Mouse (Mus musculus) lung, embryonic 14.5 days (tissue): ENCODE results near the gene Grin2b. TPM values are rescaled to one million over a fixed set of nuclear protein-coding genes. Genes with fewer than 3 reads are reported as not detected.

Experiments used
- ATAC-seq: fragments of 200-750 bp; cut with Nextera tagmentation; 2 replicates; pipeline ENCODE4 v1.8.0; 2017; ENCODE audit warnings: mild to moderate bottlenecking, moderate TSS enrichment, moderate library complexity; ENCODE audit not compliant: insufficient read depth
- DNase-seq: peaks from one replicate; pipeline ENCODE4 v3.0.0-alpha.2; 2015
- H3K27ac ChIP-seq: fragments of 300-500 bp; sonication (generic); 2 replicates; pipeline ENCODE4 v1.5.1; 2014; ENCODE audit warnings: low read depth, mild to moderate bottlenecking, moderate library complexity
- H3K27me3 ChIP-seq: fragments of 300-500 bp; sonication (generic); 2 replicates; pipeline ENCODE4 v1.6.1; 2014; ENCODE audit warnings: low read length, control low read depth; ENCODE audit not compliant: insufficient read depth
- H3K36me3 ChIP-seq: fragments of 300-500 bp; sonication (generic); 2 replicates; pipeline ENCODE4 v1.6.1; 2014; ENCODE audit warnings: control low read depth; ENCODE audit not compliant: insufficient read depth
- H3K4me1 ChIP-seq: fragments of 300-500 bp; sonication (generic); 2 replicates; pipeline ENCODE4 v1.6.1; 2014; ENCODE audit warnings: antibody characterized with exemption, control low read depth; ENCODE audit not compliant: insufficient read depth
- H3K4me2 ChIP-seq: fragments of 300-500 bp; sonication (generic); 2 replicates; pipeline ENCODE4 v1.6.1; 2014; ENCODE audit warnings: mild to moderate bottlenecking
- H3K4me3 ChIP-seq: fragments of 300-500 bp; sonication (generic); 2 replicates; pipeline ENCODE4 v1.5.1; 2014; ENCODE audit warnings: low read depth, low read length
- H3K9ac ChIP-seq: fragments of 300-500 bp; sonication (generic); 2 replicates; pipeline ENCODE4 v1.6.1; 2014
- H3K9me3 ChIP-seq: fragments of 300-500 bp; sonication (generic); 2 replicates; pipeline ENCODE4 v1.6.1; 2016; ENCODE audit warnings: low read depth, low read length, control low read depth
- CTCF ChIP-seq: IDR thresholded peaks from 2 replicates; pipeline ENCODE4 v1.5.1; 2016; ENCODE audit warnings: antibody characterized with exemption, low read depth
- WGBS: fragments of 180-500 bp; shearing (Covaris S2); extraction: QIAGEN DNeasy Blood & Tissue Kit; methylation state at CpG from one replicate; pipeline ENCODE4 v1.1.7; 2014; 5-methylcytosine and 5-hydroxymethylcytosine counted together
- polyA plus RNA-seq: library from polyadenylated mRNA; unstranded; fragments of >200 nt; fragmentation: Nextera tagmentation; extraction: Ambion mirVana; gene quantifications from 2 replicates; pipeline ENCODE4 v1.2.1, GENCODE M21; 2014

Gene Grin2b
- polyA plus RNA-seq, 1 experiment from 2014 or later, result 0.82 TPM

- no peak for TF ChIP-seq CTCF
- DNase-seq, result no peak
- Histone ChIP-seq H3K27ac (no peak overlapping the region), H3K4me1 (no peaks in the 10 kb centered on the region), H3K27me3 (no peaks in the 10 kb centered on the region), H3K36me3 (no peaks in the 10 kb centered on the region), H3K9ac (no peak overlapping the region), H3K9me3 (no peaks in the 10 kb centered on the region), H3K4me2 (no peak overlapping the region), H3K4me3 (no peak overlapping the region)
- 92% methylated on average over 9 of the region's 9 CpGs for WGBS
- ATAC-seq, result no peak
Measured at GRCm38 (mm10) chr6:135805436-135805835, 367.9 kb downstream of the Grin2b start.

GRCm38 (mm10) chr6:135799949-135800348, 373.4 kb downstream of the Grin2b start:
- ATAC-seq, result no peak
- no peaks in the 10 kb centered on the region for H3K4me1 ChIP-seq
- 46% methylated on average over 8 of the region's 8 CpGs for WGBS
- no peak for DNase-seq
- H3K9me3 ChIP-seq, result no peaks in the 10 kb centered on the region
- no peak overlapping the region for H3K9ac ChIP-seq
- no peak for TF ChIP-seq CTCF
- no peaks in the 10 kb centered on the region for H3K27me3 ChIP-seq
- no peaks in the 10 kb centered on the region for H3K36me3 ChIP-seq
- no peak overlapping the region for H3K4me3 ChIP-seq
- no peak overlapping the region for H3K27ac ChIP-seq
- no peak overlapping the region for H3K4me2 ChIP-seq

- H3K4me3 ChIP-seq, result no peak overlapping the region
- no peaks in the 10 kb centered on the region for H3K4me1 ChIP-seq
- H3K27ac ChIP-seq, result no peak overlapping the region
- ATAC-seq, result no peak; the same call in 1 of the 2 replicates
- H3K4me2 ChIP-seq, result no peak overlapping the region
- H3K9me3 ChIP-seq, result no peaks in the 10 kb centered on the region
- TF ChIP-seq CTCF, result no peak
- 50% methylated on average over 13 of the region's 13 CpGs for WGBS
- DNase-seq, result peak; percentile 4
- H3K27me3 ChIP-seq, result no peaks in the 10 kb centered on the region
- no peak overlapping the region for H3K9ac ChIP-seq
- H3K36me3 ChIP-seq, result no peaks in the 10 kb centered on the region
Measured at GRCm38 (mm10) chr6:135798202-135798992, 374.9 kb downstream of the Grin2b start.

GRCm38 (mm10) chr6:135797371-135798033, 375.8 kb downstream of the Grin2b start:
- Histone ChIP-seq H3K36me3 (no peaks in the 10 kb centered on the region), H3K4me3 (no peak overlapping the region), H3K4me2 (no peak overlapping the region), H3K27ac (no peak overlapping the region), H3K4me1 (no peaks in the 10 kb centered on the region), H3K27me3 (no peaks in the 10 kb centered on the region), H3K9me3 (no peaks in the 10 kb centered on the region), H3K9ac (no peak overlapping the region)
- 75% methylated on average over 10 of the region's 10 CpGs for WGBS
- DNase-seq, result no peak
- TF ChIP-seq CTCF, result no peak
- ATAC-seq, result no peak

GRCm38 (mm10) chr6:135796911-135797310, 376.4 kb downstream of the Grin2b start:
- ATAC-seq (no peak), DNase-seq (no peak)
- no peak overlapping the region for H3K4me2 ChIP-seq
- no peak overlapping the region for H3K9ac ChIP-seq
- no peaks in the 10 kb centered on the region for H3K4me1 ChIP-seq
- no peaks in the 10 kb centered on the region for H3K27me3 ChIP-seq
- no peaks in the 10 kb centered on the region for H3K36me3 ChIP-seq
- no peak for TF ChIP-seq CTCF
- no peaks in the 10 kb centered on the region for H3K9me3 ChIP-seq
- no peak overlapping the region for H3K27ac ChIP-seq
- no peak overlapping the region for H3K4me3 ChIP-seq
- WGBS, result 85% methylated on average over 4 of the region's 4 CpGs

- no peaks in the 10 kb centered on the region for H3K4me1 ChIP-seq
- H3K4me3 ChIP-seq, result no peak overlapping the region
- WGBS, result 83% methylated on average over 4 of the region's 4 CpGs
Measured at GRCm38 (mm10) chr6:135791412-135791811, 381.9 kb downstream of the Grin2b start.

GRCm38 (mm10) chr6:135789603-135790170, 383.6 kb downstream of the Grin2b start:
- ATAC-seq (0 out of 2 replicates have a peak, but pooled peaks have one; percentile 28), DNase-seq (no peak)
- H3K9ac ChIP-seq, result no peak overlapping the region
- H3K36me3 ChIP-seq, result no peaks in the 10 kb centered on the region
- H3K27me3 ChIP-seq, result no peaks in the 10 kb centered on the region
- TF ChIP-seq CTCF, result no peak
- 68% methylated on average over 11 of the region's 11 CpGs for WGBS
- no peaks in the 10 kb centered on the region for H3K9me3 ChIP-seq
- no peak overlapping the region for H3K4me2 ChIP-seq
- no peaks in the 10 kb centered on the region for H3K4me1 ChIP-seq
- no peak overlapping the region for H3K27ac ChIP-seq
- no peak overlapping the region for H3K4me3 ChIP-seq

More at GRCm38 (mm10) chr6:135791412-135791811, 381.9 kb downstream of the Grin2b start:
- ATAC-seq (no peak), DNase-seq (no peak)
- H3K9ac ChIP-seq, result no peak overlapping the region
- H3K27ac ChIP-seq, result no peak overlapping the region
- H3K9me3 ChIP-seq, result no peaks in the 10 kb centered on the region
- no peak overlapping the region for H3K4me2 ChIP-seq
- no peak for TF ChIP-seq CTCF
- no peaks in the 10 kb centered on the region for H3K36me3 ChIP-seq
- no peaks in the 10 kb centered on the region for H3K27me3 ChIP-seq
